Mouse (Mus musculus): ENCODE data around the gene Terf2. TPM values are rescaled to one million over a fixed set of nuclear protein-coding genes. Genes with fewer than 3 reads are reported as not detected.

Terf2 gene
- total RNA-seq, 2 experiments from 2014 or later: 32.7 to 39.2 TPM

DNA sequence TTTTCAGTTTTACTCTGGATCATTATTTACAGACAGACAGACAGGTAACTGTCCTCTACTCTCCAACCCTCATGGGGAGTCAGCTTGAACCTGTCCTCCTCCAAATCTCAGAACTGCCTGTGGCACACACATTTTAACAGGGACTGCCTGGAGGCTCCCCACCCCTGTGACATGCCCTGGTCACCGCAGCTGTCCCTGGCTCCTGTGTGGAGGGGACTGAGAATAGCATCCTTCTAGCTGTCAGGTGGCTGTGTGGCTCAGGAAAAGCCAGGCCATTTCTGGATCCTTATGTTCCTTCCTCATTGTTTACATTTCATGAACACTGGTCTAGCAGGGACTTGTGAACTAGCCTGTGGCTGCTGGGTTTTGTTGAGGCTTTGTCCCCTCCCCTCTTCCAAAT lies 22.2 kb downstream of the Terf2 start:
- Histone ChIP-seq H3K4me3 (no peak overlapping the region), H3K27ac (no peak overlapping the region)
- DNase-seq (ENCODE audit: low spot score in 2 of 2): no peak
- TF ChIP-seq CTCF (conservative IDR thresholded peaks at IDR 0.05): no peak

DNA sequence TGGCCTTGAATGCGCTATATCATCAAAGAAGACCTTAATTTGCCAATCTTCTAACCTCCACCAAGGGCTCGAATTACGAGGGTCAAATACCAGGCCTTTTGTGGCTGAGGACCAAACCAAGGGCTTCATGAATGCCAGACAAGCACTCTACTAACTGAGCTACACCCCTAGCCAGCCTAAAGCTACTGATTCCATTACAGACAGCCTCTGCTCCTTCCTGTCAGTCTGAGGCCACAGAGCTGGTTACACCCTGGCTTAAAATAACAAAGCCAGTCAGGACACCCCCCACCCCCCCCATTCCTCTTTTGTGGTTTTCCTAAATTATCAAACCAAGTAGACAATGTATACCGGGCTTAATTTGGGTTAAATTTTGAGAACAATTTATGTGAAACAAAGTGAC lies 22.6 kb downstream of the Terf2 start:
- no peak for DNase-seq (ENCODE audit: low spot score in 2 of 2)
- TF ChIP-seq CTCF (conservative IDR thresholded peaks at IDR 0.05): no peak
- Histone ChIP-seq H3K4me3 (no peak overlapping the region), H3K27ac (no peak overlapping the region)

GRCm38 (mm10) chr8:107065511-107066496 lies 30.5 kb downstream of the Terf2 start, which contains the start of gene Tmed6:
Tmed6 (minus strand) TSS chr8:107065644.
- Histone ChIP-seq H3K4me3 (no peak within 1 kb of the TSS), H3K27ac (no peak within 1 kb of the TSS)
- no peak for DNase-seq (ENCODE audit: low spot score in 2 of 2)
- no peak for TF ChIP-seq CTCF (conservative IDR thresholded peaks at IDR 0.05)

GRCm38 (mm10) chr8:107062613-107063012 lies 33.7 kb downstream of the Terf2 start:
- Histone ChIP-seq H3K4me3 (no peak overlapping the region), H3K27ac (no peak overlapping the region)
- TF ChIP-seq CTCF (conservative IDR thresholded peaks at IDR 0.05): no peak
- no peak for DNase-seq (ENCODE audit: low spot score in 2 of 2)

DNA sequence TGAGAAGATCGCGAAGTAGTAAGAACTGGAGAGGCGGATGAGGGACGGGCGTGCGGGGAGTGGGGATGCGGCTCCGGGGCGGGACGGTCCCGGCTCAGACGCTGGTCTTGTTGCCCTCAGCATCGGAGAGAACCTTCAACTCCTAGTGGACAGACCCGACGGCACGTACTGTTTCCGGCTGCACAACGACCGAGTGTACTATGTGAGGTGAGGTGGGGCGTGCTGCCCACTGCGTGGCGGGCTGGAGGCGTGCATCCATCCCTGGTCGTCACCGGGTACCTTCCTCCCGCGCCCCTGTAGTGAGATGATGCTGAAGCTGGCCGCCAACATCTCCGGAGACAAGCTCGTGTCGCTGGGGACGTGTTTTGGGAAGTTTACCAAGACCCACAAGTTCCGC lies 39.4 kb downstream of the Terf2 start:
- peak overlapping the region; percentile 76 for H3K27ac ChIP-seq
- H3K4me3 ChIP-seq: peak overlapping the region; percentile 93
- no peak for DNase-seq (ENCODE audit: low spot score in 2 of 2)
- no peak for TF ChIP-seq CTCF (conservative IDR thresholded peaks at IDR 0.05)

DNA sequence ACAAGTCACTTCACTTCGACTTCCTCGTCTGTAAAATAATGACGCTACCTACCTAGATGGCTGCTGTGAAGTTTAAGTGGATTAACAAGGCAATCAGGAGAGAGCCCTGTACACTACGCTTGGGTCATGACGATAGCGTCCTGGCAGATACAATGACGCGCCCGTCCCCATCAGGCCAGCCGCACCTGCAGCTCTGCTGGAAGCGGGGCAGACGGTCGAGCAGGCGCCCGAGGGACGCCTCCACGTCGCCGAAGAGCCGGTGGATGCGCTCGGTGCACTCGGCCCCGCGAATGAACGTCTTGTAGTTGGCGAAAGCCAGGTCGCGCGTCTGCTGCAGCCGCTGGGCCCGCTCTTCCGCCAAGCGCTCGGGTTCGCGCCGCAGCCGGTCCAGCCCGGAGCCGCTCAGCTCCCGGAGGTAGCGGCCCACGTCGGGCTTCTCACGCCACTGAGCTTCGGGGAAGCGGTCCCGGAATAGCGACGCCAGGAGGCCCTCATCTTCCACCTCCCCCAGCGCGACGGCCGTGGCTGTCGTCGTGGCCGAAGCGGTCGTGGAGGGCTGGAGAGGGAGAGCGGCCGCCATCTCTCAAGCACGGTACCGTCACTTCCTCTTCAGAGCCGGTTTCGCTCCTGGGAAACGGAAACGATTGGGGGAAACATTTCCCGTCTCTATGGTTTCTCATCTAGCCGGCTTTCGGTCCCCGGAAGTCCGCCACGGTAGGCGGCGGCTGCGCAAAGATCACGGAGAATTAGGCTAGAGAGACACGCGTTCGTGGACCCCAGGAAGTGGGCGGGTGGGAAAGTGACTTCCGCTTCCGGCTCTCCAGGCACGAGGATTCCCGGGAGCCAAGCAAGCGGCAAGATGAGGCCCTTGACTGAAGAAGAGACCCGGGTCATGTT lies 40.0 kb downstream of the Terf2 start, which contains the start of the genes Cog8 and Nip7:
Gene Cog8 (minus strand): TSS at position 614 of the 897 bp plus-strand sequence.
Gene Nip7 (plus strand): TSS at position 802 of the 897 bp plus-strand sequence.
- DNase-seq (ENCODE audit: low spot score in 2 of 2): peak; percentile 95 to 98
- Histone ChIP-seq H3K4me3 (peak within 1 kb of the TSS; percentile 93), H3K27ac (peak within 1 kb of the TSS; percentile 93)
- TF ChIP-seq CTCF (conservative IDR thresholded peaks at IDR 0.05): no peak

- no peak overlapping the region for H3K27ac ChIP-seq
- H3K4me3 ChIP-seq: no peak overlapping the region
- TF ChIP-seq CTCF (conservative IDR thresholded peaks at IDR 0.05): no peak
- no peak for DNase-seq (ENCODE audit: low spot score in 2 of 2)
Measured at GRCm38 (mm10) chr8:107052046-107052445, 44.3 kb downstream of the Terf2 start.

DNA sequence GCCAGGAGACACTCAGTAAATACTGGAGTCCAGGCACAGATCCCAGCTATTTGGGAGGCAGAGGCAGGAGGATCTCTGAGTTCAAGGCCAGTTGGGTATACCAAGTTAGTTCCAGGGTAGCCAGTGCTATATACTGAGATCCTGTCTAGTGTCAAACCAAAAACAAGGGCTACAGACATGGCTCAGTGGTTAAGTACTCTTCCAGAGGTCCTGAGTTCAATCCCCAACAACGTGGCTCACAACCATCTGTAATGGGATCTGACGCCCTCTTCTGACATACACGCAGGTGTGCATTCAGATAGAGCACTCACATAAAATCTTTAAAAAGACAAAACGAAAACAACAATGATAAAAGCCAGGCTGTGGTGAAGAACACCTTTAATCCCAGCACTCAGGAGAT lies 46.9 kb downstream of the Terf2 start:
- TF ChIP-seq CTCF (conservative IDR thresholded peaks at IDR 0.05): no peak
- Histone ChIP-seq H3K4me3 (peak overlapping the region; percentile 94; the same call in 1 of the 2 replicates), H3K27ac (no peak overlapping the region; the same call in 1 of the 2 replicates)
- no peak for DNase-seq (ENCODE audit: low spot score in 2 of 2)

- peak; percentile 86 for DNase-seq (ENCODE audit: low spot score in 2 of 2)
- Histone ChIP-seq H3K27ac (peak within 1 kb of the TSS; percentile 93), H3K4me3 (peak within 1 kb of the TSS; percentile 94)
- TF ChIP-seq CTCF (conservative IDR thresholded peaks at IDR 0.05): no peak; the same call in 1 of the 2 replicates
Measured at GRCm38 (mm10) chr8:107048061-107048941, 48.0 kb downstream of the Terf2 start, which contains the start of gene Pdf. Pdf (minus strand) TSS chr8:107048614.

DNA sequence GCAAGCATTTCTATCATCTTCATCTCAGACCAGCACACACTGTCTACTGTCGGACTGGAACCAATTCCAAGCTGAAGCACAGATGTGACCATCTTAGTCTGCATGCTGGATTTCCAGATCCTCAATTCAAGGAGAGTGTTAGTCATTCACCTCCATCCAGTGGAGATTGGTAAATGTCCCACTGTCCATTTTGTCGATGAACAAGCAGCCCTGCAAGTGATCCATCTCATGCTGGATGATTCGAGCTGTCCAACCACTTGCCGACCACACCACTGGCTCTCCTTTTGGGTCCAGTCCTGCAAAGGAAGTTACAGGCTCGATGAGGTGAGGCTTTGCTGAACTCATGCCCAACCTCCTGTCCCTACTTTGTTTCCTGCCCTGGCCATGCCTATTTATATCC lies 49.4 kb downstream of the Terf2 start:
- Histone ChIP-seq H3K4me3 (peak overlapping the region; percentile 94), H3K27ac (no peak overlapping the region)
- TF ChIP-seq CTCF (conservative IDR thresholded peaks at IDR 0.05): no peak
- DNase-seq (ENCODE audit: low spot score in 2 of 2): no peak

DNA sequence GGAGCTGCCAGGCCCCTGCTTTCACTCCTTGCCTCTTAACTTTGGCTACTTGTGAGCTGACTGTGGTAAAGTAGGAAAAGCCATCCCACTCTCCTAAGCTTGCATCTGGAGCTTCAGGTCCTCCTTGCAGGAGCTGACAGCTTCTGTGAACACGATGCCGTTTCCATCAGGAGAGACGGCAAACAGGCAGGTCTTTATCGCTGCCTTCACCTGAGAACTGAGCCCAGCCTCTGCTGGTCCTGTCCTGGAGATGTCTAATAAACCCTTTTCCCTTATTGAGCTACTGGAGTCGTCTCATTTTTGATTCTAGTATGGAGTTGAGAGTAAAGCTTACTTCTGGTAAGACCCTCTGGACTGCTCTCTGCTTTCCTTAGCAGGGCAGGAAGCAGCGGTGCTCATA lies 50.9 kb downstream of the Terf2 start:
- Histone ChIP-seq H3K4me3 (no peak overlapping the region), H3K27ac (no peak overlapping the region)
- no peak for TF ChIP-seq CTCF (conservative IDR thresholded peaks at IDR 0.05)
- DNase-seq (ENCODE audit: low spot score in 2 of 2): no peak

- no peak for TF ChIP-seq CTCF (conservative IDR thresholded peaks at IDR 0.05)
- Histone ChIP-seq H3K4me3 (no peak overlapping the region), H3K27ac (no peak overlapping the region)
- no peak for DNase-seq (ENCODE audit: low spot score in 2 of 2)
Measured at GRCm38 (mm10) chr8:107040632-107041031, 55.7 kb downstream of the Terf2 start.

All from layer of hippocampus, adult 2 months (tissue).